Mouse (Mus musculus) gastrocnemius, postnatal 36 days (tissue): ENCODE data around the gene Pms2. TPM values are rescaled to one million over a fixed set of nuclear protein-coding genes. Genes with fewer than 3 reads are reported as not detected.

Source experiments
- DNase-seq, 2 experiments: peaks; one replicate each; pipeline ENCODE4 v3.0.0; 2022
- intact Hi-C: fragments of 180-260 bp; cut with DNase I; formaldehyde crosslinking; loops from one replicate; pipeline ENCODE4 v1.15.1; 2025
- long read RNA-seq, 2 experiments: library from polyadenylated mRNA; stranded (forward); transcript quantifications; one replicate each; pipeline ENCODE4 v2.0.0; 2021
- total RNA-seq, 2 experiments: library from RNA; stranded (reverse); gene quantifications; 2 replicates each; pipeline ENCODE4 v1.2.3; 2021

Pms2 gene
- total RNA-seq, result 1 to 10 TPM; 4.4 to 4.5 TPM
- long read RNA-seq, experiment 1, full-length matches to known transcripts, result 2 of 3 reads
- long read RNA-seq, experiment 1, partial matches to known transcripts, result 0 of 3 reads
- long read RNA-seq, experiment 1, other reads (novel, unspliced or antisense), result 1 of 3 reads
- long read RNA-seq, experiment 2, full-length matches to known transcripts, result 3 of 4 reads
- long read RNA-seq, experiment 2, partial matches to known transcripts, result 0 of 4 reads
- long read RNA-seq, experiment 2, other reads (novel, unspliced or antisense), result 1 of 4 reads

GRCm38 (mm10) chr5:143909417-143910400, at the start of gene Pms2, which contains the start of gene Aimp2:
TSS of gene Pms2 (plus strand) at chr5:143909964.
TSS of gene Aimp2 (minus strand) at chr5:143909847.
- DNase-seq, result peak; percentile 91 to 94
- intact Hi-C loops, result no loop called here

DNA sequence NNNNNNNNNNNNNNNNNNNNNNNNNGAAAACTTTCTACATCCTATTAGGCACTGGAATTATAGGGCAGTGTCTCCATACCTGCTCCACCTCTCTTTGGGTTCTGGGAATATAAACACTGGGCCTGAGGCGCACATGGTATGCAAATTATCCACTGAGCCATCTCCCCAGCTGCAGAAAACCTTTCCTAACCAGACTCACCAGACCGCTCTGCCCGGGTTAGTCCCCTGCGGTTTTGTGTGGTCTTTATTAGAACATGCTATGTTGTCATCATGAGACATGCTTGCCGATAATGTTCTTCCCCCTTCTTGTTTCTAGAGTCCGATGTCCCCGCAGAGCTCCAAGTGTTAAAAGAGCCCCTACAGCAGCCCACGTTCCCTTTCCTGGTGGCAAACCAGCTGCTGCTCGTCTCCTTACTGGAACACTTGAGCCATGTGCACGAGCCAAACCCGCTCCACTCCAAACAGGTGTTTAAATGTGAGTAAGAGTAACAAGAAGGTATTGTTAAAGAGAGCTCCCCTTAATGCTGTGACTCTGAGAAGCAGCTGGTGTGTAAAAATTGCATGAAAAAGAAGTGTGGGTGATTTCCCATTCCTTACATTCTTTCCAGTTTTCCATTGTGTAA, 38.1 kb upstream of the Pms2 start:
- DNase-seq, result no peak
- intact Hi-C loops, result no loop called here

GRCm38 (mm10) chr5:143874571-143874970, 35.2 kb upstream of the Pms2 start:
- no peak for DNase-seq
- intact Hi-C loops, result no loop called here

DNA sequence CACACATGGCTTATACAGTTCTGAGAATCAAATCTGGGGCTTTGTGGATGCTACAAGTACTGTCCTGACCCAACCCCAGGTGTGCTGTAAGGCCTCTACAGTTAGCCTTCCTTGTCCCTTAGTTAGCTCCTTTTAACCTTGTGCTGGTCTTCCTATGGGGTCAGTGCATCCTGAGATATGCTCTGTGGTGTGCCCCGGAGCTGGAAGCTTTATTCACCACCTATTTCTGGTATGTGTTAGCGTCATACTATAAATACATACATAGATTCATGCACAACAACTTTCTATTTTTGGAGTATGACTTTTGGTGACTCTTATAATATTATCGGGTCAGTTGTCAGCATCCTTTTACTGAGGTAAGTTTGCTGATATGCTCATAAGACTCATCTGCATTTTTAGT, 24.5 kb upstream of the Pms2 start:
- intact Hi-C loops, result no loop called here
- DNase-seq, result no peak

GRCm38 (mm10) chr5:143890741-143891140, 19.0 kb upstream of the Pms2 start:
- intact Hi-C loops, result no loop called here
- no peak for DNase-seq

GRCm38 (mm10) chr5:143892255-143892886, 17.4 kb upstream of the Pms2 start:
- intact Hi-C loops, result loop anchor here (2.0 kb wide), 1 partner anchor 24 kb away; no protein-coding TSS in a partner anchor

DNA sequence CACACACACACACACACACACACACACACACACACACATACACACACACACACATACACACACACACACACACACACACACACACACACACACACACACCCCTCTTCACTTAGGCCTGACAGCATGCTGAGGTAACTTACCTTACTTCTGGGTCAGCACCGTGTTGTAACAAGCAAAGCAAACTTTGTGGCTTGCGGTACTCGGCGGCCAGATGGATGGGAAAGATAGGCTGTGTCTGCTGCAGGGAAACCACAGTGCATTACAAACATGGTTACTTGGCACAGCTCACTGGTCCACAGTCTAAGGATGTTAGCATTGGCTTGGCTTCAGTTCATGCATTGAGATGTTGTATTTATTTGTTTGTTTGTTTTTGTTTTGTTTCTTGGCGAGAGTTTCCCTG, 16.4 kb upstream of the Pms2 start:
- intact Hi-C loops, result loop anchor here (2.0 kb wide), 1 partner anchor 23 kb away; no protein-coding TSS in a partner anchor

More at GRCm38 (mm10) chr5:143892255-143892886, 17.4 kb upstream of the Pms2 start:
- DNase-seq, result no peak

DNA sequence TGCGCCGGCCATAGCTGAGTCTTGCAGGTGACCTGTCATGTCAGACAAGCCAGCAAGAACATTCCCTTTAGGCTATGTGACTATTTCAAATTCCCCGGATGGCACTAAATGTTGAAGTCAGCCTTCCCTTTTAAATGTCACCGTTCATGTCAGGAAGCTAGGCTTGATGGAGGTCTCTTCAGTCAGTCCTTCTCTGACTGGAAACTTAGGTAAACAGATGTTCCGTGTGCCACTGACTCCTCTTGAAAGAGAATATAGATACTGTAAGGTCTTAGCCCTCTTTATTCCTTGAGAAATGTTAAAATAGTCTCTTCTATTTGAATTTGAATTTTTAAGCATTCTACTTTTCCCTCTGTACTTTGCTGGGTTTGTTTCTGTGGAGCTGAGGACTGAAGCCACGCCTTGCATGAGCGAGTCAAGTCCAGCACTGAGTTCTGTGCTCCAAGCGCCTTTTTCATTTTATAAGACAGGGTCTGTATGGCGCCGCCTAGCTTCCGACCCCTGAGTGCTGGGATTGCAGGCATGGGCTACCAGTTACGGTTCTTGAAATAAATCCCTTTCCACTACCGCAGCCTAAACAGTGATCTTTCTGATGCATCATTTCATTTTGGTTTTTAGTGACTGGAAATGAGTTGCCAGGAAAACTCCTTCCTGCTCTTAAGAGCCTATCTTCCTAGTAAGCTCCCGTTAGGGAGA, 12.0 kb upstream of the Pms2 start, which contains the start of gene Ankrd61:
Gene Ankrd61 (minus strand): TSS at position 51 of the 696 bp plus-strand sequence.
- no peak for DNase-seq
- intact Hi-C loops, result no loop called here

More for the DNA sequence above, 16.4 kb upstream of the Pms2 start:
- no peak for DNase-seq

GRCm38 (mm10) chr5:143902111-143902510, 7.7 kb upstream of the Pms2 start:
- peak; percentile 59 to 84 for DNase-seq
- intact Hi-C loops, result no loop called here

GRCm38 (mm10) chr5:143903813-143904212, 6.0 kb upstream of the Pms2 start:
- DNase-seq, result no peak
- intact Hi-C loops, result no loop called here

GRCm38 (mm10) chr5:143906429-143906828, 3.3 kb upstream of the Pms2 start:
- intact Hi-C loops, result no loop called here
- DNase-seq, result no peak

GRCm38 (mm10) chr5:143908926-143909325, 838 bp upstream of the Pms2 start:
- intact Hi-C loops, result no loop called here
- no peak for DNase-seq

- DNase-seq, result no peak
- intact Hi-C loops, result loop anchor here (2.0 kb wide), 2 partner anchors 23 to 183 kb away; partner anchors contain the start of gene Usp42
Measured at GRCm38 (mm10) chr5:143916221-143916620, 6.5 kb downstream of the Pms2 start.

DNA sequence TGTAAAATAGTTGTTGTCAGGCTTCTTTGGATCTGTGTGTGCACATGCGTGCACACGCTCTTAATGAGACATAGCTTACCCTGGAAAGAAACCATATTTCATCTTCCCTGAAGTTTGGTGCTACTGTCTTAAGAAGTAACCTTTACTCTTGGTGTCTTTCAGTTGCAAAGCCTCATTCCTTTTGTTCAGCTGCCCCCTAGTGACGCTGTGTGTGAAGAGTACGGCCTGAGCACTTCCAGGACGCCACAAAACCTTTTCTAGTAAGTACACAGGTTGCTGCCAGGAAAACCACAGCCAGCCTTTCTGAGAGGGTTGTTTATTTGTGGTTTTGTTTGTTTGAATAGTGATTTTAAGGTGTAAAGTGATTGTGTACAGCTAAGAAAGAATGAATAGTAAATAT, 7.7 kb downstream of the Pms2 start:
- intact Hi-C loops, result loop anchor here (2.0 kb wide), 2 partner anchors 25 to 185 kb away; partner anchors contain the start of gene Usp42
- peak in 1 of 2 experiments; percentile 47 for DNase-seq

- intact Hi-C loops, result no loop called here
- no peak for DNase-seq
Measured at GRCm38 (mm10) chr5:143918120-143918519, 8.4 kb downstream of the Pms2 start.

- DNase-seq, result no peak
- intact Hi-C loops, result no loop called here
Measured at GRCm38 (mm10) chr5:143924781-143925452, 15.2 kb downstream of the Pms2 start.

GRCm38 (mm10) chr5:143927875-143928274, 18.1 kb downstream of the Pms2 start, which contains the start of gene Gm42421:
TSS of gene Gm42421 (plus strand) at chr5:143928175.
- intact Hi-C loops, result no loop called here
- no peak for DNase-seq

- DNase-seq, result no peak
- intact Hi-C loops, result no loop called here
Measured at GRCm38 (mm10) chr5:143929291-143929690, 19.5 kb downstream of the Pms2 start.

- intact Hi-C loops, result no loop called here
- DNase-seq, result no peak
Measured at GRCm38 (mm10) chr5:143930656-143931055, 20.9 kb downstream of the Pms2 start.
